Mouse (Mus musculus): ENCODE measurements around the gene Wdfy4. TPM values are rescaled to one million over a fixed set of nuclear protein-coding genes. Genes with fewer than 3 reads are reported as not detected.
A peak's percentile ranks its signal among the peaks of the same experiment; 100 is the strongest.

The Wdfy4 gene
- polyA plus RNA-seq, 1 experiment from 2014 or later = 0.14 TPM

GRCm38 (mm10) chr14:33116590-33116989, 68.7 kb downstream of the Wdfy4 start:
- no peaks in the 10 kb centered on the region for H3K4me1 ChIP-seq
- H3K27ac ChIP-seq (replicated peaks) = no peak overlapping the region
- no peak overlapping the region for H3K9ac ChIP-seq (replicated peaks)
- H3K4me2 ChIP-seq = no peak overlapping the region
- H3K9me3 ChIP-seq (replicated peaks) = no peaks in the 10 kb centered on the region
- H3K36me3 ChIP-seq = no peaks in the 10 kb centered on the region
- H3K4me3 ChIP-seq (replicated peaks) = no peak overlapping the region
- 86% methylated on average over 1 of the region's 1 CpGs for WGBS
- no peaks in the 10 kb centered on the region for H3K27me3 ChIP-seq (replicated peaks)
- no peak for ATAC-seq (ENCODE audit: low FRiP score)

GRCm38 (mm10) chr14:33104809-33105208, 80.5 kb downstream of the Wdfy4 start:
- Histone ChIP-seq H3K9ac (replicated peaks) (no peak overlapping the region), H3K27ac (replicated peaks) (no peak overlapping the region), H3K4me2 (no peak overlapping the region), H3K27me3 (replicated peaks) (no peaks in the 10 kb centered on the region), H3K9me3 (replicated peaks) (no peaks in the 10 kb centered on the region), H3K4me3 (replicated peaks) (no peak overlapping the region), H3K36me3 (no peaks in the 10 kb centered on the region), H3K4me1 (no peaks in the 10 kb centered on the region)
- 81% methylated on average over 3 of the region's 3 CpGs for WGBS
- ATAC-seq (ENCODE audit: low FRiP score) = no peak

GRCm38 (mm10) chr14:33101609-33102008, 83.7 kb downstream of the Wdfy4 start:
- Histone ChIP-seq H3K9ac (replicated peaks) (no peak overlapping the region), H3K4me1 (no peaks in the 10 kb centered on the region), H3K9me3 (replicated peaks) (no peaks in the 10 kb centered on the region), H3K4me3 (replicated peaks) (no peak overlapping the region), H3K36me3 (no peaks in the 10 kb centered on the region), H3K4me2 (no peak overlapping the region), H3K27ac (replicated peaks) (no peak overlapping the region), H3K27me3 (replicated peaks) (no peaks in the 10 kb centered on the region)
- ATAC-seq (ENCODE audit: low FRiP score) = no peak
- WGBS = 55% methylated on average over 2 of the region's 2 CpGs

- no peaks in the 10 kb centered on the region for H3K27me3 ChIP-seq (replicated peaks)
- no peak overlapping the region for H3K9ac ChIP-seq (replicated peaks)
- no peaks in the 10 kb centered on the region for H3K4me1 ChIP-seq
- ATAC-seq (ENCODE audit: low FRiP score) = no peak
- no peak overlapping the region for H3K27ac ChIP-seq (replicated peaks)
- H3K9me3 ChIP-seq (replicated peaks) = no peaks in the 10 kb centered on the region
- 90% methylated on average over 5 of the region's 5 CpGs for WGBS
- H3K4me3 ChIP-seq (replicated peaks) = no peak overlapping the region
- no peak overlapping the region for H3K4me2 ChIP-seq
- no peaks in the 10 kb centered on the region for H3K36me3 ChIP-seq
Measured at GRCm38 (mm10) chr14:33099926-33100325, 85.4 kb downstream of the Wdfy4 start.

GRCm38 (mm10) chr14:33099111-33099510, 86.2 kb downstream of the Wdfy4 start:
- 66% methylated on average over 7 of the region's 7 CpGs for WGBS
- Histone ChIP-seq H3K9me3 (replicated peaks) (no peaks in the 10 kb centered on the region), H3K27me3 (replicated peaks) (no peaks in the 10 kb centered on the region), H3K27ac (replicated peaks) (no peak overlapping the region), H3K9ac (replicated peaks) (no peak overlapping the region), H3K4me2 (no peak overlapping the region), H3K36me3 (no peaks in the 10 kb centered on the region), H3K4me3 (replicated peaks) (no peak overlapping the region), H3K4me1 (no peaks in the 10 kb centered on the region)
- ATAC-seq (ENCODE audit: low FRiP score) = no peak

GRCm38 (mm10) chr14:33096462-33096861, 88.8 kb downstream of the Wdfy4 start:
- Histone ChIP-seq H3K36me3 (no peaks in the 10 kb centered on the region), H3K9me3 (replicated peaks) (no peaks in the 10 kb centered on the region), H3K27ac (replicated peaks) (no peak overlapping the region), H3K4me1 (no peaks in the 10 kb centered on the region), H3K27me3 (replicated peaks) (no peaks in the 10 kb centered on the region), H3K9ac (replicated peaks) (no peak overlapping the region), H3K4me2 (no peak overlapping the region), H3K4me3 (replicated peaks) (no peak overlapping the region)
- no peak for ATAC-seq (ENCODE audit: low FRiP score)
- 86% methylated on average over 5 of the region's 5 CpGs for WGBS

- Histone ChIP-seq H3K27ac (replicated peaks) (no peak overlapping the region), H3K4me3 (replicated peaks) (no peak overlapping the region), H3K27me3 (replicated peaks) (no peaks in the 10 kb centered on the region), H3K9ac (replicated peaks) (no peak overlapping the region), H3K9me3 (replicated peaks) (no peaks in the 10 kb centered on the region), H3K4me1 (peaks cover 7% of the 10 kb centered on the region), H3K36me3 (no peaks in the 10 kb centered on the region), H3K4me2 (no peak overlapping the region)
- WGBS = 84% methylated on average over 8 of the region's 8 CpGs
- ATAC-seq (ENCODE audit: low FRiP score) = no peak
Measured at GRCm38 (mm10) chr14:33083326-33083725, 102.0 kb downstream of the Wdfy4 start.

GRCm38 (mm10) chr14:33082301-33082700, 103.0 kb downstream of the Wdfy4 start:
- Histone ChIP-seq H3K27me3 (replicated peaks) (peaks cover 7% of the 10 kb centered on the region; the same call in 1 of the 2 replicates), H3K4me2 (no peak overlapping the region), H3K27ac (replicated peaks) (no peak overlapping the region), H3K9me3 (replicated peaks) (no peaks in the 10 kb centered on the region), H3K4me1 (peaks cover 7% of the 10 kb centered on the region), H3K4me3 (replicated peaks) (no peak overlapping the region), H3K9ac (replicated peaks) (no peak overlapping the region), H3K36me3 (no peaks in the 10 kb centered on the region)
- ATAC-seq (ENCODE audit: low FRiP score) = no peak
- 66% methylated on average over 1 of the region's 1 CpGs for WGBS

- 28% methylated on average over 6 of the region's 6 CpGs for WGBS
- no peaks in the 10 kb centered on the region for H3K9me3 ChIP-seq (replicated peaks)
- H3K4me1 ChIP-seq = peaks cover 7% of the 10 kb centered on the region
- H3K27me3 ChIP-seq (replicated peaks) = peaks cover 7% of the 10 kb centered on the region; the same call in 1 of the 2 replicates
- no peaks in the 10 kb centered on the region for H3K36me3 ChIP-seq
- no peak overlapping the region for H3K4me3 ChIP-seq (replicated peaks)
- ATAC-seq (ENCODE audit: low FRiP score) = peak; percentile 45; the same call in 1 of the 2 replicates
- no peak overlapping the region for H3K27ac ChIP-seq (replicated peaks)
- H3K9ac ChIP-seq (replicated peaks) = no peak overlapping the region
- H3K4me2 ChIP-seq = no peak overlapping the region
Measured at GRCm38 (mm10) chr14:33081370-33081860, 103.9 kb downstream of the Wdfy4 start.

GRCm38 (mm10) chr14:33078596-33078995, 106.7 kb downstream of the Wdfy4 start:
- 91% methylated on average over 6 of the region's 6 CpGs for WGBS
- no peak overlapping the region for H3K27ac ChIP-seq (replicated peaks)
- H3K36me3 ChIP-seq = no peaks in the 10 kb centered on the region
- no peaks in the 10 kb centered on the region for H3K9me3 ChIP-seq (replicated peaks)
- H3K4me2 ChIP-seq = no peak overlapping the region
- peaks cover 7% of the 10 kb centered on the region; the same call in 1 of the 2 replicates for H3K27me3 ChIP-seq (replicated peaks)
- ATAC-seq (ENCODE audit: low FRiP score) = no peak
- H3K9ac ChIP-seq (replicated peaks) = no peak overlapping the region
- H3K4me3 ChIP-seq (replicated peaks) = no peak overlapping the region
- peaks cover 7% of the 10 kb centered on the region for H3K4me1 ChIP-seq

GRCm38 (mm10) chr14:33078110-33078509, 107.2 kb downstream of the Wdfy4 start:
- no peak overlapping the region for H3K4me2 ChIP-seq
- 92% methylated on average over 6 of the region's 6 CpGs for WGBS
- peaks cover 7% of the 10 kb centered on the region; the same call in 1 of the 2 replicates for H3K27me3 ChIP-seq (replicated peaks)
- no peak overlapping the region for H3K4me3 ChIP-seq (replicated peaks)
- H3K9ac ChIP-seq (replicated peaks) = no peak overlapping the region
- H3K9me3 ChIP-seq (replicated peaks) = no peaks in the 10 kb centered on the region
- no peak for ATAC-seq (ENCODE audit: low FRiP score)
- H3K4me1 ChIP-seq = peaks cover 7% of the 10 kb centered on the region
- no peaks in the 10 kb centered on the region for H3K36me3 ChIP-seq
- H3K27ac ChIP-seq (replicated peaks) = no peak overlapping the region

GRCm38 (mm10) chr14:33073355-33073754, 112.0 kb downstream of the Wdfy4 start:
- H3K4me2 ChIP-seq = no peak overlapping the region
- no peak overlapping the region for H3K27ac ChIP-seq (replicated peaks)
- no peak for ATAC-seq (ENCODE audit: low FRiP score)
- no peak overlapping the region for H3K4me3 ChIP-seq (replicated peaks)
- peaks cover 7% of the 10 kb centered on the region; the same call in 1 of the 2 replicates for H3K27me3 ChIP-seq (replicated peaks)
- H3K9ac ChIP-seq (replicated peaks) = no peak overlapping the region
- no peaks in the 10 kb centered on the region for H3K4me1 ChIP-seq
- no peaks in the 10 kb centered on the region for H3K36me3 ChIP-seq
- no peaks in the 10 kb centered on the region for H3K9me3 ChIP-seq (replicated peaks)
- WGBS = 87% methylated on average over 3 of the region's 3 CpGs

GRCm38 (mm10) chr14:33072351-33072750, 113.0 kb downstream of the Wdfy4 start:
- Histone ChIP-seq H3K27ac (replicated peaks) (no peak overlapping the region), H3K36me3 (no peaks in the 10 kb centered on the region), H3K4me1 (no peaks in the 10 kb centered on the region), H3K4me3 (replicated peaks) (no peak overlapping the region), H3K9ac (replicated peaks) (no peak overlapping the region), H3K27me3 (replicated peaks) (no peaks in the 10 kb centered on the region), H3K4me2 (no peak overlapping the region), H3K9me3 (replicated peaks) (no peaks in the 10 kb centered on the region)
- WGBS = 92% methylated on average over 7 of the region's 7 CpGs
- ATAC-seq (ENCODE audit: low FRiP score) = no peak
